Mouse (Mus musculus) liver, embryonic 12.5 days (tissue): ENCODE measurements around the gene Olfr923. TPM values are rescaled to one million over a fixed set of nuclear protein-coding genes. Genes with fewer than 3 reads are reported as not detected.
"Not testable (repeated sequence)": the region's sequence is repeated elsewhere in the genome, so short reads cannot be mapped to it uniquely, and the experiment has no call there.

Experiments used
- ATAC-seq: fragments of 200-750 bp; cut with Nextera tagmentation; 2 replicates; pipeline ENCODE4 v1.8.0; 2017; ENCODE audit warnings: moderate number of reproducible peaks, mild to moderate bottlenecking, moderate library complexity
- H3K27ac ChIP-seq: fragments of 300-500 bp; sonication (generic); 2 replicates; pipeline ENCODE4 v1.5.1; 2016; ENCODE audit warnings: mild to moderate bottlenecking
- H3K27me3 ChIP-seq: fragments of 300-500 bp; sonication (generic); replicated peaks from 2 replicates; pipeline ENCODE4 v1.6.1; 2016; ENCODE audit warnings: mild to moderate bottlenecking, moderate library complexity
- H3K36me3 ChIP-seq: fragments of 300-500 bp; sonication (generic); 2 replicates; pipeline ENCODE4 v1.6.1; 2016; ENCODE audit warnings: mild to moderate bottlenecking, moderate library complexity
- H3K4me1 ChIP-seq: fragments of 300-500 bp; sonication (generic); 2 replicates; pipeline ENCODE4 v1.6.1; 2016
- H3K4me2 ChIP-seq: fragments of 300-500 bp; sonication (generic); 2 replicates; pipeline ENCODE4 v1.6.1; 2016; ENCODE audit warnings: mild to moderate bottlenecking, moderate library complexity
- H3K4me3 ChIP-seq: fragments of 300-500 bp; sonication (generic); 2 replicates; pipeline ENCODE4 v1.5.1; 2016; ENCODE audit warnings: mild to moderate bottlenecking, moderate library complexity
- H3K9ac ChIP-seq: fragments of 300-500 bp; sonication (generic); 2 replicates; pipeline ENCODE4 v1.6.1; 2016; ENCODE audit warnings: mild to moderate bottlenecking, moderate library complexity
- H3K9me3 ChIP-seq: fragments of 300-500 bp; sonication (generic); replicated peaks from 2 replicates; pipeline ENCODE4 v1.6.1; 2016; ENCODE audit warnings: mild to moderate bottlenecking, moderate library complexity
- WGBS: fragments of 180-500 bp; shearing (Covaris S2); methylation state at CpG from one replicate; pipeline ENCODE4 v1.1.7; 2016; ENCODE audit not compliant: insufficient replicate concordance; 5-methylcytosine and 5-hydroxymethylcytosine counted together
- polyA plus RNA-seq: library from polyadenylated mRNA; unstranded; fragments of >200 nt; fragmentation: Nextera tagmentation; extraction: Ambion mirVana; gene quantifications from 2 replicates; pipeline ENCODE4 v1.2.1, GENCODE M21; 2016

The Olfr923 gene
- not detected in 2 replicates for polyA plus RNA-seq

DNA sequence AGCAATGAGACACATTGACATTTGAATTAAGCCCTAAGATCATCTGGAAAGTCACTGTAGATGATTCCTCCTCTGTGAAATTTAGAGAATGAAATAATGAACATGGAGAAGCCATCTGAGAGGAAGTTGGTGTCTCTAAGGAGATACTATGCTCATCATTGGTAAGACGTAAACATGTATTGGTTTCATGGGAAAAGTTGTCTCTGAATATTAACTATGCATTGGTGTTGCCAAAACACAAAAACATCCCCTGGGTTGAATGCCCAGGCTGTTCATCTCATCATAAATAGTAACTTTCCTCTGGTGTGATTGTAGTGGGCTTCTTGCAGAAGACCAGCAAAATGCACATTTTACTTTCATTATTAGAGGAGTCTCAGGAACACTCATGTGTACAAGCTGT is at the start of gene Olfr923:
Gene Olfr923 (plus strand): TSS at position 301 of the 400 bp plus-strand sequence.
- no peak for ATAC-seq
- Histone ChIP-seq H3K9ac (no peak within 1 kb of the TSS), H3K27me3 (no peaks in the 10 kb centered on the region), H3K27ac (no peak within 1 kb of the TSS), H3K4me2 (no peak within 1 kb of the TSS), H3K4me1 (no peaks in the 10 kb centered on the region), H3K36me3 (no peaks in the 10 kb centered on the region), H3K4me3 (no peak within 1 kb of the TSS), H3K9me3 (no peaks in the 10 kb centered on the region)
- 64% methylated on average over 1 of the region's 1 CpGs for WGBS

DNA sequence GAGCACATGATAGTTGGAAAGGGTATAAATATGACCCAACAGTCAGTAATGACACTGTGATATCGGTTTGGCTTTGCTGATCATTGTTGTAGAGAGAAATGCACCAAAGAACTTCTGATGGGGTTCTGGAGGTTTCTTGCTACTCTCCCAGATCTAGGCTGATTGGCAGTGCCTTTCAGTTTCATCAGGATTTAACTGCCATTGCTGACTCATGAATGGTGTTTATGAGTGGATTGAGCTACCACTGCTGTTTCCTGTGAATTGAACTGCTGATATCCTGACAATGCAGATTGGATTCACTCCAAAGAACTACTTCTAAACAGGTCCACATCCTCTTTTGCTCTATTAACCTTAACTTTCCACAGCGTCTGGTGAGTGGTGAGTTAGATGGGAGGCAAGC is 33.7 kb upstream of the Olfr923 start:
- H3K9me3 ChIP-seq, result no peaks in the 10 kb centered on the region
- no peaks in the 10 kb centered on the region for H3K4me1 ChIP-seq
- no peak overlapping the region for H3K4me3 ChIP-seq
- H3K27ac ChIP-seq, result no peak overlapping the region
- H3K4me2 ChIP-seq, result no peak overlapping the region
- WGBS, result 56% methylated on average over 2 of the region's 2 CpGs
- no peak overlapping the region for H3K9ac ChIP-seq
- no peaks in the 10 kb centered on the region for H3K27me3 ChIP-seq
- no peaks in the 10 kb centered on the region for H3K36me3 ChIP-seq
- no peak for ATAC-seq

DNA sequence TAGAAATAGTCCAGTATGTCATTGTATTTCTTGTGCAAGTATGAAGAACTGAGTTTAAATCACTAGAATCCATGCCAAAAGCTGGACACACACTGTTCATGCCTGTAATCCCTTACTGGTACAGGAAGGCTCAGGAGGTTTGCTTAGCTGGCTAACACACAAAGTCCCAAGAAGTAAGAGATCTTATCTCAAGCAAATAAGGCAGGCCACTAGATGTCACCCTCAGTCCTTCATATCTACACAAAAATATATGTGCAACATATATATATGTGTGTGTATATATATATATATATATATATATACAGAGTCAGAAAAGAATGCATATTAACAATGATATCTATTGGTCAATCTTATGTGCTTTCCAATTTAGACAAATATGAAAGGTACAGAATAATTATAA is 20.6 kb upstream of the Olfr923 start:
- Histone ChIP-seq H3K9ac (no peak overlapping the region), H3K4me2 (no peak overlapping the region), H3K27me3 (no peaks in the 10 kb centered on the region), H3K4me3 (no peak overlapping the region), H3K9me3 (no peaks in the 10 kb centered on the region), H3K4me1 (no peaks in the 10 kb centered on the region), H3K36me3 (no peaks in the 10 kb centered on the region), H3K27ac (no peak overlapping the region)
- ATAC-seq, result no peak

DNA sequence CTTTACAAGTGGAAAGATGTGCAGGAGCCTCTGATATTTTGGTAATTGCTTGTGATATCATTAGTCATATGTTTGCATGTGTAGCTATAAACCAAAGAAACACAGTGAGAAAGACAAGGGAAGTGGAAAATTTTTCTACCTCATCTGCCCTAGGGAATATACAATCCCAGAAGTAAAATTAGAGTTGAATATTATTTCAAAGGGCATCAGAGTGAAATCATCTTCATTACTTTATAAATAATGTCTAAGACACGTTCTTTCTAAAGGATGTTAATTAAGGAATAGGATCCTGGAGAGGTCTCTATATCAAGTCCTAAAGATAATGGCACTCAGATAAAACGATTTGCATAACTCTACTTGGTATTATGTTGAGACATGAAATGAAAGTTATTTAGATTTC is 12.0 kb upstream of the Olfr923 start, which contains the start of gene Olfr922:
Gene Olfr922 (plus strand): TSS at position 301 of the 400 bp plus-strand sequence.
- H3K27me3 ChIP-seq, result no peaks in the 10 kb centered on the region
- H3K27ac ChIP-seq, result no peak within 1 kb of the TSS
- no peak within 1 kb of the TSS for H3K9ac ChIP-seq
- H3K36me3 ChIP-seq, result no peaks in the 10 kb centered on the region
- H3K4me2 ChIP-seq, result no peak within 1 kb of the TSS
- no peak for ATAC-seq
- no peaks in the 10 kb centered on the region for H3K4me1 ChIP-seq
- H3K4me3 ChIP-seq, result no peak within 1 kb of the TSS
- no peaks in the 10 kb centered on the region for H3K9me3 ChIP-seq
- 43% methylated on average over 2 of the region's 2 CpGs for WGBS

DNA sequence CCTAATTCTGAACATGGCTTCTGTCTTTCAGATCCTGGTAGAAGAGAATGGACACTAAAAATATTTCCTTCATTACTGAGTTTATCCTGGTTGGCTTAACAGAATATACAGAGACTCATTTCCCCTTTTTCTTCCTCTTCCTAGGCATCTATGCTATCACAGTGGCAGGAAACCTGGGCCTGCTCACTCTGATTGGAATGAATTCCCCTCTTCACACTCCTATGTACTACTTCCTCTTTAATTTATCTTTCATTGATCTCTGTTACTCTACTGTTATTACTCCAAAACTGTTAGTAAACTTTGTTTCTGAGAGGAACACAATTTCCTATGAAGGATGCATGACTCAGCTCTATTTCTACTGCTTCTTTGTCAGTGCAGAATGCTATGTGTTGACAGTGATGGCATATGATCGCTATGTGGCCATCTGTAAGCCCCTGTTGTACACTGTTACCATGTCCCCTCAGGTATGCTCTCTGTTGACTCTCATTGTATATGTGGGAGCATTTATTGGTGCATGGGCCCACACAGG is 10.8 kb upstream of the Olfr923 start:
- 68% methylated on average over 1 of the region's 1 CpGs for WGBS
- no peak for ATAC-seq
- no peaks in the 10 kb centered on the region for H3K4me1 ChIP-seq

DNA sequence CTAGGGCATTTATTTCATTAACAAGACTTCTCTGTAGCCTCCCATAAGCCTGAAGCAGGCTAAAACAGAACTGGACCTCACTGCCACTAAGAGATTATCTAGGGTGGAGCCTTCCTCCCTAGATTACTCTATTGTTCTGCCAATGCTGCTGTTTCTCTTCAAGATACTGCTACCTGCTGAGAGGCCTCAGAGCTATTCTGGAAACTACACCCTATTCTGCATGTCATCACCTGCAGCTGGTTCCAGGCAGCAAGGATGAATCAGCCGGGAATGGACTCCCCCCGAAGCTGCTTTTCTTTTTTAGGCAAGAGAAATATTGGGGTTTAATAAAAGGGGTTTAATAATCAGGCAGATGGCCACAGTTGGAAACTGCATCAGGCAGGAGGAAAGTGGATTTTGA is 6.7 kb downstream of the Olfr923 start:
- no peak overlapping the region for H3K4me3 ChIP-seq
- H3K4me1 ChIP-seq, result no peaks in the 10 kb centered on the region
- 78% methylated on average over 2 of the region's 2 CpGs for WGBS
- H3K36me3 ChIP-seq, result no peaks in the 10 kb centered on the region
- ATAC-seq, result no peak
- H3K27ac ChIP-seq, result no peak overlapping the region
- H3K4me2 ChIP-seq, result no peak overlapping the region
- H3K9me3 ChIP-seq, result no peaks in the 10 kb centered on the region
- H3K27me3 ChIP-seq, result no peaks in the 10 kb centered on the region
- no peak overlapping the region for H3K9ac ChIP-seq

More for the DNA sequence above, 10.8 kb upstream of the Olfr923 start:
- Histone ChIP-seq H3K36me3 (no peaks in the 10 kb centered on the region), H3K4me2 (no peak overlapping the region), H3K9ac (no peak overlapping the region), H3K27ac (no peak overlapping the region), H3K27me3 (no peaks in the 10 kb centered on the region), H3K9me3 (no peaks in the 10 kb centered on the region), H3K4me3 (no peak overlapping the region)

DNA sequence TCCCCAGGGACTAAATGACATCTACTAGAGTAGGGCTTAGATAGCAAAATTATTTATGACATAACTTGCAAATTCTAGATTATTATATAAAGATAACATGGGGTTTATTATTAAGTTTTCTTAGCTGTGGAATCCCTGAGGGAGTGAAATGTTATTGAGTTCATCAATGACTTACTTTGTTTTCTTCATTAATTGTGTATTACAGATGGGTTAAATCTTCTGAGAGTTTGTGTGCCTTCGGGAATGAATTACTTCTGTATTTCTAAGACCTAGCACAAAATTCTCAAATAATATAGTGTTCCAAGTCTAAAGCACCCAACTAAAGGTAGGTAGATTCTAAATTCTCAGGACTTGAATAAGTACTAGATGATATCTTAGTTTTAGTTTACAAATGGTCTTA is 17.8 kb downstream of the Olfr923 start, which contains the start of gene Olfr924:
Gene Olfr924 (plus strand): TSS at position 301 of the 400 bp plus-strand sequence.
- H3K27me3 ChIP-seq, result no peaks in the 10 kb centered on the region
- no peak for ATAC-seq
- 69% methylated on average over 1 of the region's 1 CpGs for whole genome bisulfite sequencing

DNA sequence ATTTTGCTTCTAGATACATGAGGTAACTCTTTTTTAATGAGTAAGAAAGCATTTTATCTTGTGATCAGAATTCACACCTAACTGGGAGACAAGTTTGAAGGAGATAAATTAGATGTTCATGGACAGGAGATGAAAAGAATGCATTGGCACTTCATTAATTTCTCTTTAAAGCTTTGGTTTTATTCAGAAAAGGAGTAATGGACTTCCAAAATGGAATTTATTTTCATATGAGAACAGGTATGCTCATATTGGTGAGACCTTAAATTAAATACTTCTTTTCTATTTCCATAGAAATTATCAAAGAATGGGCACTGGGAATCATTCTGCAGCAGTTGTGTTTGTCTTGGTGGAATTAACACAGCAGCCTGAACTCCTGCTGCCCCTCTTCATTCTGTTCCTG is 28.4 kb downstream of the Olfr923 start, which contains the start of gene Olfr26:
Gene Olfr26 (plus strand): TSS at position 301 of the 400 bp plus-strand sequence.
- Histone ChIP-seq H3K4me1 (no peaks in the 10 kb centered on the region), H3K4me3 (no peak within 1 kb of the TSS), H3K4me2 (no peak within 1 kb of the TSS), H3K27ac (no peak within 1 kb of the TSS), H3K36me3 (no peaks in the 10 kb centered on the region), H3K27me3 (no peaks in the 10 kb centered on the region), H3K9ac (no peak within 1 kb of the TSS), H3K9me3 (no peaks in the 10 kb centered on the region)
- ATAC-seq, result no peak

More for the DNA sequence above, 17.8 kb downstream of the Olfr923 start, which contains the start of gene Olfr924:
- no peaks in the 10 kb centered on the region for H3K9me3 ChIP-seq
- H3K36me3 ChIP-seq, result no peaks in the 10 kb centered on the region
- no peak within 1 kb of the TSS for H3K4me3 ChIP-seq
- no peaks in the 10 kb centered on the region for H3K4me1 ChIP-seq
- H3K9ac ChIP-seq, result no peak within 1 kb of the TSS
- H3K27ac ChIP-seq, result no peak within 1 kb of the TSS
- no peak within 1 kb of the TSS for H3K4me2 ChIP-seq

DNA sequence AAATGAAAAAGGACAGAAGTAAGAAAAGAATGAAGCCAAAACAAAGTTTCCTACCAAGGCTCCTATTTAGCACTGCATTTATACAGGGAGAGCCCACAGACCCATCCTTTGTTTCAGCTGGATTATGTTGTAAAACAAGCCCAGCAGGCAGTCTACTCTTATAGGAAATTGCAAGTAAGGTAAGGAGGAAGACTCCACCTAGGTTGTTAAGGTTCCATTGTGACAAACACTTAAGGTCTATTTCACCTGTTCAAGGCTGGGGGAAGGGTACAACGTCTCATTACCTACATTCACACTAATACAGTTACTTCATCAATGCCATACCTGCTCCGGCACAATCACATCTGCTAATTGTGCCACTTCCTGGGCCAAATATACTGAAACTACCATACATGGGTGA is 48.5 kb downstream of the Olfr923 start:
- not testable (repeated sequence) for H3K9ac ChIP-seq, H3K4me1 ChIP-seq, H3K4me2 ChIP-seq, H3K27me3 ChIP-seq, H3K4me3 ChIP-seq, H3K36me3 ChIP-seq, H3K9me3 ChIP-seq, ATAC-seq, H3K27ac ChIP-seq
- WGBS, result 52% methylated on average over 2 of the region's 2 CpGs

DNA sequence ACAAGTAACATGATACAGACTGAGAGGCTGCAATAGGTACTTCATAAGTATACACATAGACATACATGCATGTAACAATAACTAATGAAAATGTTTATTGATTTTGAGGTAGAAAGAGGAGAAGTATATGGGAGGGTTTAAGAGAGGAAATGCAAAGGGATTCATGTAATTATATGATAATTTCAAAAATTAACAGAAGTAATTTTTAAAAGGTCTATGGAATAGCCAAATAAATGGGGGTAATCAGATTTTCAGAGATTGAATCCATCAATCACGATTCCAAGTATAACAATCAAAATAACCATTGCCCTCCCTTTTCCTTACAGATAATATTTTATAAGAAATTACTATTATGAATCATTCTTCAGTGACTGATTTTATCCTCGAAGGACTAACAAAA is 50.5 kb downstream of the Olfr923 start, which contains the start of gene Olfr926:
Gene Olfr926 (plus strand): TSS at position 301 of the 400 bp plus-strand sequence.
- WGBS, result 63% methylated on average over 2 of the region's 2 CpGs

More for the DNA sequence above, 50.5 kb downstream of the Olfr923 start, which contains the start of gene Olfr926:
- Histone ChIP-seq H3K4me2 (no peak within 1 kb of the TSS), H3K27me3 (no peaks in the 10 kb centered on the region), H3K27ac (no peak within 1 kb of the TSS), H3K9me3 (0 out of 2 replicates have a peak, but pooled peaks cover 5% of the 10 kb centered on the region), H3K36me3 (no peaks in the 10 kb centered on the region), H3K4me1 (no peaks in the 10 kb centered on the region), H3K9ac (no peak within 1 kb of the TSS), H3K4me3 (no peak within 1 kb of the TSS)
- no peak for ATAC-seq

Other genes with a start within 250 kb of the Olfr923 start
- not detected in 2 replicates for gene Olfr912, start 246.4 kb upstream of the Olfr923 start, polyA plus RNA-seq
- gene Olfr913, start 233.8 kb upstream of the Olfr923 start, polyA plus RNA-seq, result not detected in 2 replicates
- gene Olfr914, start 221.4 kb upstream of the Olfr923 start, polyA plus RNA-seq, result not detected in 2 replicates
- gene Olfr916, start 166.7 kb upstream of the Olfr923 start, polyA plus RNA-seq, result not detected in 2 replicates
- not detected in 2 replicates for gene Olfr917, start 160.7 kb upstream of the Olfr923 start, polyA plus RNA-seq
- gene Olfr918, start 151.9 kb upstream of the Olfr923 start, polyA plus RNA-seq, result not detected in 2 replicates
- not detected in 2 replicates for gene Olfr919, start 122.9 kb upstream of the Olfr923 start, polyA plus RNA-seq
- gene Vwa5a, start 108.3 kb upstream of the Olfr923 start, polyA plus RNA-seq, result 9.0 and 9.2 TPM in 2 replicates
- gene Olfr920, start 74.2 kb upstream of the Olfr923 start, polyA plus RNA-seq, result not detected in 2 replicates
- gene Olfr921, start 53.5 kb upstream of the Olfr923 start, polyA plus RNA-seq, result not detected in 2 replicates
- not detected in 2 replicates for gene Olfr922, start 11.9 kb upstream of the Olfr923 start, polyA plus RNA-seq
- not detected in 2 replicates for gene Olfr924, start 17.9 kb downstream of the Olfr923 start, polyA plus RNA-seq
- gene Olfr26, start 28.5 kb downstream of the Olfr923 start, polyA plus RNA-seq, result not detected in 2 replicates
- not detected in 2 replicates for gene Olfr926, start 50.6 kb downstream of the Olfr923 start, polyA plus RNA-seq
- not detected in 2 replicates for gene Olfr930, start 103.3 kb downstream of the Olfr923 start, polyA plus RNA-seq
- gene Olfr933, start 145.8 kb downstream of the Olfr923 start, polyA plus RNA-seq, result not detected in 2 replicates
- not detected in 2 replicates for gene Olfr934, start 161.8 kb downstream of the Olfr923 start, polyA plus RNA-seq
- not detected in 2 replicates for gene Olfr935, start 173.1 kb downstream of the Olfr923 start, polyA plus RNA-seq
- not detected in 2 replicates for gene Olfr146, start 196.8 kb downstream of the Olfr923 start, polyA plus RNA-seq
- not detected in 2 replicates for gene Olfr937, start 238.4 kb downstream of the Olfr923 start, polyA plus RNA-seq